Mouse (Mus musculus): ENCODE data around the gene BC025920. TPM values are rescaled to one million over a fixed set of nuclear protein-coding genes. Genes with fewer than 3 reads are reported as not detected.

Gene BC025920
- polyA plus RNA-seq, 1 experiment from 2014 or later, result 1.2 TPM

DNA sequence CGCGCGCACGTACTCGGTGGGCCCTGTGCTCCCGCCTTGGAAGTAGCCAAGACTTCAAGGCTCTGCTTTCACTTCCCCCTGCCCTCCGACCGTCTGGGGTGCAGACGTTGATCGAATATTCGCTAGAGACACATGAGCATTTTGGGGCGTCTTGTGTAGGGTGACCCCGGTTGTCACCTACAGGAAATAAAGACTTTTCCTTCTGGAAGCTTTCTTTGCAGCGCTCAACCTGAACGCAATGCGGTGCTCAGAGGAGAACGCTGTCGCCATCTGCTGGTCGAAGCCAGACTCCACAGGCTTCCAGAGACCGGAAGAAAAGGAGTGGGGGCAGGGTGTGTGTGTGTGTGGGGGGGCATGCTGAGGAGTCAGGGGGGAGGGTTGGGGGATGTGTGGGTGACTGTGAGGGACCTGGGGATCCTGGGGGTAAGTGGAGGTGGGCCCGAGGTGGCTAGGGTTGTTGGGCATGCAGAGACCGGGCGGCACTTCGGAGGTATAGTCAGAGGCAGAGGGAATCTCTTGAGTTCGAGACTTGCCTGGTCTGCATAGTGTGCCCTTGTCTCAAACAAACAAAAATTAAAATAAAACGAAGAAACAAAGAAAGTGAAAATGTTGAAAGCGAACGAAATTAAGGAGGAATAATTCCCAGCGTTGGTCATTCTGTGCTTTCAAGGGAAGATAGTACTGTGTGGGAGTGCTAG is 953 bp upstream of the BC025920 start:
- H3K4me1 ChIP-seq (replicated peaks; ENCODE audit: control insufficient read depth, insufficient read depth, low read length), result peaks cover 3% of the 10 kb centered on the region; the same call in 1 of the 2 replicates
- H3K4me3 ChIP-seq (ENCODE audit: low read depth, low read length), result peak overlapping the region; percentile 43
- H3K9me3 ChIP-seq (ENCODE audit: control insufficient read depth, low read length), result no peaks in the 10 kb centered on the region
- H3K27me3 ChIP-seq (ENCODE audit: control insufficient read depth, insufficient read depth, low read length), result peaks cover 9% of the 10 kb centered on the region
- H3K27ac ChIP-seq (ENCODE audit: low read depth, low read length), result peak overlapping the region; percentile 76
- peak overlapping the region; percentile 50 for H3K4me2 ChIP-seq (replicated peaks; ENCODE audit: low read depth, low read length)
- DNase-seq (ENCODE audit: low spot score) (peak; percentile 93), ATAC-seq (ENCODE audit: low FRiP score) (peak; percentile 28; the same call in 1 of the 2 replicates)
- 21% methylated on average over 29 of the region's 29 CpGs for WGBS
- no peak overlapping the region; the same call in 1 of the 2 replicates for H3K9ac ChIP-seq (ENCODE audit: low read depth, low read length)
- H3K36me3 ChIP-seq (ENCODE audit: control insufficient read depth, insufficient read depth, low read length), result no peaks in the 10 kb centered on the region

- WGBS, result 5% methylated on average over 14 of the region's 14 CpGs
- H3K9me3 ChIP-seq (ENCODE audit: control insufficient read depth, low read length), result no peaks in the 10 kb centered on the region
- ATAC-seq (ENCODE audit: low FRiP score) (peak; percentile 10), DNase-seq (ENCODE audit: low spot score) (no peak)
- peak overlapping the region; percentile 8 for H3K9ac ChIP-seq (ENCODE audit: low read depth, low read length)
- peak overlapping the region; percentile 50 for H3K4me2 ChIP-seq (replicated peaks; ENCODE audit: low read depth, low read length)
- H3K4me1 ChIP-seq (replicated peaks; ENCODE audit: control insufficient read depth, insufficient read depth, low read length), result peaks cover 2% of the 10 kb centered on the region; the same call in 1 of the 2 replicates
- H3K27ac ChIP-seq (ENCODE audit: low read depth, low read length), result peak overlapping the region; percentile 76
- H3K4me3 ChIP-seq (ENCODE audit: low read depth, low read length), result peak overlapping the region; percentile 43
- peaks cover 8% of the 10 kb centered on the region for H3K27me3 ChIP-seq (ENCODE audit: control insufficient read depth, insufficient read depth, low read length)
- H3K36me3 ChIP-seq (ENCODE audit: control insufficient read depth, insufficient read depth, low read length), result no peaks in the 10 kb centered on the region
Observed at GRCm38 (mm10) chr10:81605666-81605973, 450 bp upstream of the BC025920 start.

DNA sequence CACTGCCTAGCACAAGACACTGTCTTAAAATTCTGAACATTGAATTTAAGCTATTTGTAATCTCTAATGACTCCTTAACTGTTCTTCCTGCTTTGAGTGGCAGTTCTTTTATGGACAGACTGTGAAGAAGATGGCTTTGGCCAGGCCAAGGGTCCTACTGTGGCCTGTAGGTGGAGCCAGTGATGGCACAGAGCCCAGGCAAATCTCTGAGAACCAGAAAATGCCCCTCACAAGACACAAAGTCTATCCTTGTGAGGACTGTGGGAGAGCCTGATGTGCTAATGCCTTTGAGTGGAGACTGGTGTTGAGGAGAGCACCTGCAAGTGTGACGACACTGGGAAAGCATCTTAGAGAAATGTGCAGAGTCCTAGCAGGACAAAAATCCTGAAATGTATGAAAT is 2.2 kb downstream of the BC025920 start:
- ATAC-seq (ENCODE audit: low FRiP score), result no peak
- Histone ChIP-seq H3K4me3 (ENCODE audit: low read depth, low read length) (no peak overlapping the region), H3K27ac (ENCODE audit: low read depth, low read length) (no peak overlapping the region), H3K4me1 (replicated peaks; ENCODE audit: control insufficient read depth, insufficient read depth, low read length) (no peaks in the 10 kb centered on the region), H3K9ac (ENCODE audit: low read depth, low read length) (no peak overlapping the region), H3K27me3 (ENCODE audit: control insufficient read depth, insufficient read depth, low read length) (no peaks in the 10 kb centered on the region), H3K4me2 (replicated peaks; ENCODE audit: low read depth, low read length) (no peak overlapping the region), H3K9me3 (ENCODE audit: control insufficient read depth, low read length) (no peaks in the 10 kb centered on the region), H3K36me3 (ENCODE audit: control insufficient read depth, insufficient read depth, low read length) (no peaks in the 10 kb centered on the region)
- DNase-seq (ENCODE audit: low spot score), result no peak
- 80% methylated on average over 1 of the region's 1 CpGs for WGBS

- no peak overlapping the region for H3K4me2 ChIP-seq (replicated peaks; ENCODE audit: low read depth, low read length)
- H3K27ac ChIP-seq (ENCODE audit: low read depth, low read length), result no peak overlapping the region
- no peaks in the 10 kb centered on the region for H3K9me3 ChIP-seq (ENCODE audit: control insufficient read depth, low read length)
- H3K27me3 ChIP-seq (ENCODE audit: control insufficient read depth, insufficient read depth, low read length), result no peaks in the 10 kb centered on the region
- no peak overlapping the region for H3K9ac ChIP-seq (ENCODE audit: low read depth, low read length)
- ATAC-seq (ENCODE audit: low FRiP score) (no peak), DNase-seq (ENCODE audit: low spot score) (no peak)
- no peak overlapping the region for H3K4me3 ChIP-seq (ENCODE audit: low read depth, low read length)
- H3K36me3 ChIP-seq (ENCODE audit: control insufficient read depth, insufficient read depth, low read length), result no peaks in the 10 kb centered on the region
- H3K4me1 ChIP-seq (replicated peaks; ENCODE audit: control insufficient read depth, insufficient read depth, low read length), result no peaks in the 10 kb centered on the region
- 66% methylated on average over 3 of the region's 3 CpGs for WGBS
Observed at GRCm38 (mm10) chr10:81612779-81613178, 6.7 kb downstream of the BC025920 start.

- no peaks in the 10 kb centered on the region for H3K36me3 ChIP-seq (ENCODE audit: control insufficient read depth, insufficient read depth, low read length)
- WGBS, result 66% methylated on average over 6 of the region's 6 CpGs
- no peak overlapping the region for H3K4me2 ChIP-seq (replicated peaks; ENCODE audit: low read depth, low read length)
- no peak overlapping the region for H3K9ac ChIP-seq (ENCODE audit: low read depth, low read length)
- DNase-seq (ENCODE audit: low spot score), result no peak
- no peaks in the 10 kb centered on the region for H3K4me1 ChIP-seq (replicated peaks; ENCODE audit: control insufficient read depth, insufficient read depth, low read length)
- H3K27ac ChIP-seq (ENCODE audit: low read depth, low read length), result no peak overlapping the region
- H3K9me3 ChIP-seq (ENCODE audit: control insufficient read depth, low read length), result no peaks in the 10 kb centered on the region
- no peaks in the 10 kb centered on the region for H3K27me3 ChIP-seq (ENCODE audit: control insufficient read depth, insufficient read depth, low read length)
- ATAC-seq (ENCODE audit: low FRiP score), result no peak
- H3K4me3 ChIP-seq (ENCODE audit: low read depth, low read length), result no peak overlapping the region
Observed at GRCm38 (mm10) chr10:81615486-81615885, 9.4 kb downstream of the BC025920 start.

GRCm38 (mm10) chr10:81619976-81620375 is 13.9 kb downstream of the BC025920 start:
- H3K9me3 ChIP-seq (ENCODE audit: control insufficient read depth, low read length), result no peaks in the 10 kb centered on the region
- WGBS, result 86% methylated on average over 5 of the region's 5 CpGs
- no peak for ATAC-seq (ENCODE audit: low FRiP score)

GRCm38 (mm10) chr10:81620786-81621185 is 14.7 kb downstream of the BC025920 start:
- H3K4me2 ChIP-seq (replicated peaks; ENCODE audit: low read depth, low read length), result no peak overlapping the region
- 58% methylated on average over 9 of the region's 9 CpGs for WGBS
- H3K9ac ChIP-seq (ENCODE audit: low read depth, low read length), result no peak overlapping the region
- H3K27me3 ChIP-seq (ENCODE audit: control insufficient read depth, insufficient read depth, low read length), result no peaks in the 10 kb centered on the region
- H3K4me3 ChIP-seq (ENCODE audit: low read depth, low read length), result no peak overlapping the region
- H3K36me3 ChIP-seq (ENCODE audit: control insufficient read depth, insufficient read depth, low read length), result 0 out of 2 replicates have a peak, but pooled peaks cover 8% of the 10 kb centered on the region
- DNase-seq (ENCODE audit: low spot score) (no peak), ATAC-seq (ENCODE audit: low FRiP score) (no peak)
- H3K27ac ChIP-seq (ENCODE audit: low read depth, low read length), result no peak overlapping the region
- H3K4me1 ChIP-seq (replicated peaks; ENCODE audit: control insufficient read depth, insufficient read depth, low read length), result no peaks in the 10 kb centered on the region
- H3K9me3 ChIP-seq (ENCODE audit: control insufficient read depth, low read length), result no peaks in the 10 kb centered on the region

More at GRCm38 (mm10) chr10:81619976-81620375, 13.9 kb downstream of the BC025920 start:
- Histone ChIP-seq H3K4me1 (replicated peaks; ENCODE audit: control insufficient read depth, insufficient read depth, low read length) (no peaks in the 10 kb centered on the region), H3K4me3 (ENCODE audit: low read depth, low read length) (no peak overlapping the region), H3K9ac (ENCODE audit: low read depth, low read length) (no peak overlapping the region), H3K27ac (ENCODE audit: low read depth, low read length) (no peak overlapping the region), H3K4me2 (replicated peaks; ENCODE audit: low read depth, low read length) (no peak overlapping the region), H3K27me3 (ENCODE audit: control insufficient read depth, insufficient read depth, low read length) (no peaks in the 10 kb centered on the region), H3K36me3 (ENCODE audit: control insufficient read depth, insufficient read depth, low read length) (0 out of 2 replicates have a peak, but pooled peaks cover 8% of the 10 kb centered on the region)
- DNase-seq (ENCODE audit: low spot score), result no peak

- ATAC-seq (ENCODE audit: low FRiP score) (no peak), DNase-seq (ENCODE audit: low spot score) (no peak)
- no peaks in the 10 kb centered on the region for H3K27me3 ChIP-seq (ENCODE audit: control insufficient read depth, insufficient read depth, low read length)
- H3K36me3 ChIP-seq (ENCODE audit: control insufficient read depth, insufficient read depth, low read length), result 0 out of 2 replicates have a peak, but pooled peaks cover 8% of the 10 kb centered on the region
- H3K9me3 ChIP-seq (ENCODE audit: control insufficient read depth, low read length), result no peaks in the 10 kb centered on the region
- H3K27ac ChIP-seq (ENCODE audit: low read depth, low read length), result no peak overlapping the region
- peaks cover 3% of the 10 kb centered on the region; the same call in 1 of the 2 replicates for H3K4me1 ChIP-seq (replicated peaks; ENCODE audit: control insufficient read depth, insufficient read depth, low read length)
- WGBS, result 57% methylated on average over 8 of the region's 8 CpGs
- no peak overlapping the region for H3K9ac ChIP-seq (ENCODE audit: low read depth, low read length)
- H3K4me2 ChIP-seq (replicated peaks; ENCODE audit: low read depth, low read length), result no peak overlapping the region
- no peak overlapping the region for H3K4me3 ChIP-seq (ENCODE audit: low read depth, low read length)
Observed at GRCm38 (mm10) chr10:81623441-81623840, 17.4 kb downstream of the BC025920 start.

All from hindbrain, embryonic 11.5 days (tissue).